Mouse (Mus musculus) intestine, embryonic 16.5 days (tissue): ENCODE measurements around the gene 3110082I17Rik. TPM values are rescaled to one million over a fixed set of nuclear protein-coding genes. Genes with fewer than 3 reads are reported as not detected.

Experiments
- ATAC-seq: fragments of 200-750 bp; cut with Nextera tagmentation; 2 replicates; pipeline ENCODE4 v1.8.0; 2017; ENCODE audit warnings: moderate TSS enrichment, moderate library complexity
- H3K27ac ChIP-seq: fragments of 300-500 bp; sonication (generic); 2 replicates; pipeline ENCODE4 v1.5.1; 2014; ENCODE audit warnings: mild to moderate bottlenecking, low read length
- H3K27me3 ChIP-seq: fragments of 300-500 bp; sonication (generic); replicated peaks from 2 replicates; pipeline ENCODE4 v1.6.1; 2014; ENCODE audit warnings: low read length, control low read depth, mixed read lengths; ENCODE audit not compliant: control insufficient read depth, insufficient read depth
- H3K36me3 ChIP-seq: fragments of 300-500 bp; sonication (generic); 2 replicates; pipeline ENCODE4 v1.6.1; 2014; ENCODE audit warnings: low read length, control low read depth; ENCODE audit not compliant: control insufficient read depth, insufficient read depth
- H3K4me1 ChIP-seq: fragments of 300-500 bp; sonication (generic); 2 replicates; pipeline ENCODE4 v1.6.1; 2014; ENCODE audit warnings: low read length, control low read depth, mixed read lengths; ENCODE audit not compliant: control insufficient read depth, insufficient read depth
- H3K4me2 ChIP-seq: fragments of 300-500 bp; sonication (generic); 2 replicates; pipeline ENCODE4 v1.6.1; 2014; ENCODE audit warnings: low read depth, low read length, control low read depth
- H3K4me3 ChIP-seq: fragments of 300-500 bp; sonication (generic); 2 replicates; pipeline ENCODE4 v1.5.1; 2014; ENCODE audit warnings: mild to moderate bottlenecking, low read length
- H3K9ac ChIP-seq: fragments of 300-500 bp; sonication (generic); 2 replicates; pipeline ENCODE4 v1.6.1; 2014; ENCODE audit warnings: low read depth, low read length
- H3K9me3 ChIP-seq: fragments of 300-500 bp; sonication (generic); 2 replicates; pipeline ENCODE4 v1.6.1; 2016; ENCODE audit warnings: low read length, control low read depth; ENCODE audit not compliant: control insufficient read depth
- WGBS: fragments of 180-500 bp; shearing (Covaris S2); extraction: QIAGEN DNeasy Blood & Tissue Kit; methylation state at CpG from one replicate; pipeline ENCODE4 v1.1.7; 2014; 5-methylcytosine and 5-hydroxymethylcytosine counted together
- polyA plus RNA-seq: library from polyadenylated mRNA; unstranded; fragments of >200 nt; fragmentation: Nextera tagmentation; extraction: Ambion mirVana; gene quantifications from 2 replicates; pipeline ENCODE4 v1.2.1, GENCODE M21; 2015

3110082I17Rik gene
- polyA plus RNA-seq, 1 experiment from 2014 or later: 35.5 TPM

- Histone ChIP-seq H3K36me3 (no peaks in the 10 kb centered on the region), H3K27ac (no peak overlapping the region), H3K9ac (no peak overlapping the region), H3K9me3 (no peaks in the 10 kb centered on the region), H3K27me3 (no peaks in the 10 kb centered on the region), H3K4me2 (no peak overlapping the region), H3K4me1 (no peaks in the 10 kb centered on the region), H3K4me3 (no peak overlapping the region)
- 67% methylated on average over 4 of the region's 4 CpGs for WGBS
- no peak for ATAC-seq
Measured at GRCm38 (mm10) chr5:139464874-139465273, 4.5 kb upstream of the 3110082I17Rik start.

- ATAC-seq: peak; percentile 31
- Histone ChIP-seq H3K4me3 (peak overlapping the region; percentile 71), H3K4me1 (peaks cover 2% of the 10 kb centered on the region; the same call in 1 of the 2 replicates), H3K27me3 (no peaks in the 10 kb centered on the region), H3K9me3 (no peaks in the 10 kb centered on the region), H3K27ac (no peak overlapping the region), H3K4me2 (peak overlapping the region; percentile 95), H3K36me3 (no peaks in the 10 kb centered on the region; the same call in 1 of the 2 replicates), H3K9ac (peak overlapping the region; percentile 74)
- WGBS: 8% methylated on average over 10 of the region's 10 CpGs
Measured at GRCm38 (mm10) chr5:139459938-139460337, 389 bp downstream of the 3110082I17Rik start.

GRCm38 (mm10) chr5:139457241-139457640 lies 3.1 kb downstream of the 3110082I17Rik start:
- no peak for ATAC-seq
- Histone ChIP-seq H3K4me2 (no peak overlapping the region), H3K4me1 (peaks cover 2% of the 10 kb centered on the region; the same call in 1 of the 2 replicates), H3K9me3 (no peaks in the 10 kb centered on the region), H3K9ac (0 out of 2 replicates have a peak overlapping the region, but pooled peaks have one; percentile 25), H3K27me3 (no peaks in the 10 kb centered on the region), H3K4me3 (no peak overlapping the region), H3K36me3 (no peaks in the 10 kb centered on the region; the same call in 1 of the 2 replicates), H3K27ac (peak overlapping the region; percentile 4)
- WGBS: 60% methylated on average over 8 of the region's 8 CpGs

- no peak overlapping the region for H3K9ac ChIP-seq
- ATAC-seq: no peak
- H3K27ac ChIP-seq: no peak overlapping the region
- H3K36me3 ChIP-seq: no peaks in the 10 kb centered on the region; the same call in 1 of the 2 replicates
- H3K9me3 ChIP-seq: no peaks in the 10 kb centered on the region
- WGBS: 93% methylated on average over 12 of the region's 12 CpGs
- no peak overlapping the region for H3K4me2 ChIP-seq
- no peak overlapping the region for H3K4me3 ChIP-seq
- H3K4me1 ChIP-seq: peaks cover 2% of the 10 kb centered on the region; the same call in 1 of the 2 replicates
- no peaks in the 10 kb centered on the region for H3K27me3 ChIP-seq
Measured at GRCm38 (mm10) chr5:139455166-139455565, 5.2 kb downstream of the 3110082I17Rik start.

GRCm38 (mm10) chr5:139453031-139453430 lies 7.3 kb downstream of the 3110082I17Rik start:
- H3K9me3 ChIP-seq: no peaks in the 10 kb centered on the region
- ATAC-seq: no peak
- H3K4me3 ChIP-seq: no peak overlapping the region
- no peak overlapping the region for H3K4me2 ChIP-seq
- WGBS: 84% methylated on average over 10 of the region's 10 CpGs
- H3K27ac ChIP-seq: no peak overlapping the region
- no peak overlapping the region for H3K9ac ChIP-seq
- peaks cover 6% of the 10 kb centered on the region; the same call in 1 of the 2 replicates for H3K4me1 ChIP-seq
- H3K27me3 ChIP-seq: no peaks in the 10 kb centered on the region
- H3K36me3 ChIP-seq: no peaks in the 10 kb centered on the region; the same call in 1 of the 2 replicates

- peaks cover 9% of the 10 kb centered on the region; the same call in 1 of the 2 replicates for H3K4me1 ChIP-seq
- H3K4me3 ChIP-seq: no peak overlapping the region
- H3K9ac ChIP-seq: 0 out of 2 replicates have a peak overlapping the region, but pooled peaks have one; percentile 29
- 40% methylated on average over 4 of the region's 4 CpGs for WGBS
- no peak overlapping the region for H3K4me2 ChIP-seq
- H3K27me3 ChIP-seq: no peaks in the 10 kb centered on the region
- no peaks in the 10 kb centered on the region for H3K9me3 ChIP-seq
- H3K36me3 ChIP-seq: no peaks in the 10 kb centered on the region
- H3K27ac ChIP-seq: no peak overlapping the region
- ATAC-seq: no peak
Measured at GRCm38 (mm10) chr5:139449926-139450325, 10.4 kb downstream of the 3110082I17Rik start.

- Histone ChIP-seq H3K9me3 (no peaks in the 10 kb centered on the region), H3K36me3 (no peaks in the 10 kb centered on the region), H3K27ac (no peak overlapping the region), H3K4me2 (no peak overlapping the region), H3K27me3 (no peaks in the 10 kb centered on the region), H3K4me3 (no peak overlapping the region), H3K4me1 (peaks cover 9% of the 10 kb centered on the region; the same call in 1 of the 2 replicates), H3K9ac (0 out of 2 replicates have a peak overlapping the region, but pooled peaks have one; percentile 29)
- ATAC-seq: no peak
- 40% methylated on average over 5 of the region's 5 CpGs for WGBS
Measured at GRCm38 (mm10) chr5:139449161-139449791, 11.1 kb downstream of the 3110082I17Rik start.

- Histone ChIP-seq H3K4me2 (no peak overlapping the region), H3K27ac (no peak overlapping the region), H3K36me3 (no peaks in the 10 kb centered on the region), H3K4me1 (peaks cover 9% of the 10 kb centered on the region; the same call in 1 of the 2 replicates), H3K9me3 (no peaks in the 10 kb centered on the region), H3K27me3 (no peaks in the 10 kb centered on the region), H3K4me3 (no peak overlapping the region), H3K9ac (no peak overlapping the region)
- ATAC-seq: no peak
- 67% methylated on average over 6 of the region's 6 CpGs for WGBS
Measured at GRCm38 (mm10) chr5:139448025-139448424, 12.3 kb downstream of the 3110082I17Rik start.

GRCm38 (mm10) chr5:139445258-139445657 lies 15.1 kb downstream of the 3110082I17Rik start:
- H3K4me1 ChIP-seq: peaks cover 9% of the 10 kb centered on the region; the same call in 1 of the 2 replicates
- H3K9me3 ChIP-seq: no peaks in the 10 kb centered on the region
- H3K9ac ChIP-seq: 0 out of 2 replicates have a peak overlapping the region, but pooled peaks have one; percentile 29
- no peaks in the 10 kb centered on the region for H3K27me3 ChIP-seq
- no peak overlapping the region for H3K4me2 ChIP-seq
- no peak overlapping the region for H3K27ac ChIP-seq
- H3K36me3 ChIP-seq: no peaks in the 10 kb centered on the region
- no peak overlapping the region for H3K4me3 ChIP-seq
- ATAC-seq: no peak
- WGBS: 76% methylated on average over 8 of the region's 8 CpGs
